Mouse (Mus musculus): ENCODE results near the gene Gm16405.
"Not testable (repeated sequence)": the region's sequence is repeated elsewhere in the genome, so short reads cannot be mapped to it uniquely, and the experiment has no call there.

Gm16405 gene

DNA sequence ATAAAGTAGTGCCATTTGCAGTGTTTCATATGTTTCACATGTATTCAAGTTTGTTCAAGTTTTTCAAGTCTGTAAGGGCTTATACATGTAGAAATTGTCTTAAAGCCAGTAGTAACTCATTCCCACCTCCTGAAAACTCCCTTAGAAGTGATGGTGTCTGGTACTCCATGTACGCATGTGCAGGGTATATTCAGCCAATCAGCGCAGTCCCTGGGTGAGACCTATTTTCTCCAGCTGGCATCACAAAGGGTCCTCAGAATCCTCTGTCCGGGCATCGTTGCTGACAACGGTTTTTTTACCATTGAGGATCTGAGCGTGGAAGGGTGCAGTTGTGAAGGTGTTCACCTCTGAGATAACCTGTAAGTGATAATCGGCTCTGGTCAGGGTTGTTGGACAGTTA, at the start of gene Gm16405:
TSS of gene Gm16405 (plus strand) at position 301 of the 400 bp plus-strand sequence.
- not testable (repeated sequence) for DNase-seq (ENCODE audit: low read depth, low spot score)
